Mouse (Mus musculus): ENCODE measurements around the gene Gm21983.

GRCm38 (mm10) chr7:27224877-27225575, 44.1 kb upstream of the Gm21983 start:
- no peak for TF ChIP-seq CTCF (IDR thresholded peaks at IDR 0.05; ENCODE audit: low read depth)
- no peak for TF ChIP-seq EP300 (IDR thresholded peaks at IDR 0.05; ENCODE audit: low read depth)
